Mouse (Mus musculus) myocyte (in vitro differentiated cells): ENCODE data around the gene Lif.

Source experiments
- MAX ChIP-seq: IDR thresholded peaks from one replicate; pipeline ENCODE4 v1.6.1; 2011; ENCODE audit warnings: low read depth, mild to moderate bottlenecking, control low read depth
- MYOD1 ChIP-seq, 3 experiments: IDR thresholded peaks; one replicate each; pipeline ENCODE4 v1.6.1; 2011; ENCODE audit warnings: control low read depth in 2 of 3, low read depth in 2 of 3, mild to moderate bottlenecking in 2 of 3, moderate library complexity in 1 of 3; ENCODE audit not compliant: insufficient read length in 2 of 3, control insufficient read depth in 1 of 3
- POLR2A ChIP-seq: IDR thresholded peaks from one replicate; pipeline ENCODE4 v1.6.1; 2011; ENCODE audit warnings: low read depth, mild to moderate bottlenecking, control low read depth, moderate library complexity; ENCODE audit not compliant: insufficient read length
- SRF ChIP-seq: IDR thresholded peaks from one replicate; pipeline ENCODE4 v1.6.1; 2011; ENCODE audit warnings: low read depth; ENCODE audit not compliant: control insufficient read depth, insufficient read length
- TCF12 ChIP-seq: IDR thresholded peaks from one replicate; pipeline ENCODE4 v1.6.1; 2011; ENCODE audit warnings: mild to moderate bottlenecking, control low read depth; ENCODE audit not compliant: poor library complexity, insufficient read depth, severe bottlenecking

DNA sequence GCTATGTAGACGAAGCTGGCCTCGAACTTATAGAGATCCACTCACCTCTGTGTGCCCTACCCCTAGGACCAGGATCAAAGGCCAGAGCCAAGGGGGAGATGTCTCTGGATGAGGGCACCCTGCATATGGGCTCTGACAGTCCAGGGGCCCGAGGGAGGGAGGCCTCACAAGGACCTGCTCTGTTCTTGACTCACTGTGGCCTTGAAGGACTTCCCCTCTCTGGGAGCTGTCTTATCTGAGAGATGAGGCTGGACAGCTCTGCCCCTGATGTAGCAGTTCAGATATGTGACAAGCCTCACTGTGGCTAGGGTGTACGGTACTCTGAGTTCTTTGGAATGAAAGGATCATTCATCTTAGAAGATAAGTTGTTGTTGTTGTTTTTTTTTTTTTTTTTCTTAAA, 52.3 kb downstream of the Lif start:
- TF ChIP-seq POLR2A, result no peak
- TF ChIP-seq MAX, result no peak
- TF ChIP-seq TCF12, result no peak
- no peak for TF ChIP-seq SRF
- no peak for TF ChIP-seq MYOD1 (IDR thresholded peaks at IDR 0.05; ENCODE audit: control insufficient read depth in 1 of 3, insufficient read length in 2 of 3, low read depth in 2 of 3)
